Mouse (Mus musculus) 3T3-L1 (cell line): ENCODE measurements around the gene Mcf2l.

Source experiments
- DNase-seq: peaks from one replicate; pipeline ENCODE4 v3.0.0-alpha.2; 2015; ENCODE audit warnings: low read depth, low spot score

Mcf2l gene

DNA sequence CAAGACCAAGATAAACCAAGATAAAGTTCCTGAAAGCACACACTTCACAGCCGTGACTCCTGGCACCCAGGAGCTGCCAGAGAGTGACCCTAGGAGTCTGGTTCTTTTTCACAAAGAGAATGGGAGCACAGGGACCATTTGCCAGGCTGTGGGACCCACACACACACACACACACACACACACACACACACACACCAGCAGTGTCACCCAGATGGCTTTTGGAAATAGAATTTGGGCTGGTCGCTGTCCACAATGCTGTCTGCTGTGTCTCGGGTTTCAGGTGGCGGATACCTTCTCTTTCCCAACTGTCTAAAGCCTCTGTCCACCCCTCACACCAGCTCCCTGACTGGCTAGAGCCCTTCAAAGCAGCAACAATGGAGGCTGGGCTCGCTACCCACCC is 120.9 kb downstream of the Mcf2l start:
- DNase-seq, result no peak

DNA sequence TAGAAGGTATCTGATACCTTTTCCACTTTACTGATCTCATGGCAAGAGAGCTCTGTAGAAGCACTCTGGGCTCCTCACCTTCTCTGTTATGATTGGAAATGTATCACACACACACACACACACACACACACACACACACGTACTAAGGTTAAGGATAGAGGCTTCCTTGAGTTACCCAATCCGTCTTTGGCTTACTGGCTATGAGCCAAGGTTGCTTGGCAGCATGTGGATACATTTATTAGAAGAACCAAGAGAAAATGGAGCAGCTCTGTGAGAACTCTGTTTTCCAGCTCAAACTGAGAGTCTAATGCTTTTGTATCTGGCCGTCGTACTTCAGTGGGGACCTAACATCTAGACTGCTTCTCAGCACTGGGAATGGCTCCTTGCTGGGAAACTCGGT is 121.9 kb downstream of the Mcf2l start:
- DNase-seq, result peak; percentile 77

DNA sequence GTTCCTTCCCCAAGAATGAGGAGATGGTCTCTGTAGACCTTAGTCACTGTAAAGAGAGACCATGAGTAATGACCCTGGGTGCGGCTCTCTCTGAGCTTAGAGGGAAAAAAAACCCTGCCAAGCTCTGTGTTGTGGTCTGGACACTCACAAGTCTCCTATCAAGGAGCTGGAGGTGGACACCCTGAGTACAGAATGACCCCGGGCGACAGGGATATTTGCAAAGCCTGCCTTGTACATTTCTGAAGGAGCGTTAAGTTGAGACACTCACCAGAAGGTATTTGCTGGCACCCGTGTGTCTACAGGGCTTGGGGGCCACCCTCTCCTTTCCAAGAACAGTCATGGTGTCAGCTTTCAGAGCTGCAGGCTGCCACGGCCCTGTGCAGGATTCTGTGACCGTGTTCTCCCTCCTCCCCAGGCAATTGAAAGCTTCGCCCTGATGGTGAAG is 123.2 kb downstream of the Mcf2l start:
- DNase-seq, result peak; percentile 98

- no peak for DNase-seq
Measured at GRCm38 (mm10) chr8:12998331-12998730, 124.7 kb downstream of the Mcf2l start.

DNA sequence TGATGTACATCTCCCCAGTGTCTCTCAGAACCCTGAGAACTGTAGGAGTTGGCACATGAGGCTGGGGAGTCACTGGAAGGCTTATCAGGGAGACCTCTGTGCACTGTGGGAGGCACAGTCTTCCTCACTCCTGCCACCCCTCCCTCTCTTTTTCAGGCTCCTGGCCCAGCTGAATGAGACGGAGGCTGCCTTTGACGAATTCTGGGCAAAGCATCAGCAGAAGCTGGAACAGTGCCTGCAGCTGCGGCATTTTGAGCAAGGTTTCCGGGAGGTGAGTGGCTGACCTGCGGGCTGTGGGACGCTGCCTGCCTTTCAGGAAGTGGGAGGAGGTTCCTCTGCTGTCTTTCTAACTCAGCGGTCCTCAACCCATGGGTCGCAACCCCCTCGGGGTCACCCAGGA is 126.2 kb downstream of the Mcf2l start:
- no peak for DNase-seq

DNA sequence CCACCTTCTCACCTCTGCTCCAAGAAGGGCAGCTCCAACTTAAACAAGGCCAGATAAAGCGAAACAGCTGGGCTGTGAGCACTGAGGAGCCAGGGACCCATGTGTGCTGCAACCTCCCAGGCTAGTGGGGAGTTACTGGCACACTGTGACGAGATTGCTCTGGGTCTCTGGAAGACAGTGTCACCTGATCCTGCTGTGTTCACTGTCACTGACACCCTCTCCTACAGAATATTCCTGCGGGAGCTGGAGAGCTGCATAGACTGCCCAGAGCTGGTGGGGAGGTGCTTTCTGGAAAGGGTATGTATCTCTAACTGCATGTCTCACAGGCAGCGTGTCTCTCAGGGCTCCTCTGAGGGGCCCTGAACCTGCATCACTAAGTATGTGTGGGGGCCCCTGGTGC is 133.9 kb downstream of the Mcf2l start:
- DNase-seq, result no peak

DNA sequence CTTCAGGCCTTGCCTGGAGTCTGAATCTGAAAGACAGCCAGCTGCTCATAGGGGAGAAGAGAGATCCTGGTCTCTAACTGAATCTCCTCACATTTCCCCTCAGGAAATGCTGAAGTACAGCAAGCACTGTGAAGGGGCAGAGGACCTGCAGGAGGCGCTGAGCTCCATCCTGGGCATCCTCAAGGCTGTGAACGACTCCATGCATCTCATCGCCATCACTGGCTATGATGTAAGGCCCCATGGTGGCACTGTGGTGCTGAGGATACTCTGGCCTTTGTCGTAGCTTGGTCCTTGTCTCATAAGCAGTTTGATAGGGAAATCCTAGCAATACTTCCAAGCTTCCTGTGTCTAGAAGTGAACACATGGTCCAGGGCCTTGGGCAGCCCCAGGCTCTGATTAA is 136.7 kb downstream of the Mcf2l start:
- no peak for DNase-seq

DNA sequence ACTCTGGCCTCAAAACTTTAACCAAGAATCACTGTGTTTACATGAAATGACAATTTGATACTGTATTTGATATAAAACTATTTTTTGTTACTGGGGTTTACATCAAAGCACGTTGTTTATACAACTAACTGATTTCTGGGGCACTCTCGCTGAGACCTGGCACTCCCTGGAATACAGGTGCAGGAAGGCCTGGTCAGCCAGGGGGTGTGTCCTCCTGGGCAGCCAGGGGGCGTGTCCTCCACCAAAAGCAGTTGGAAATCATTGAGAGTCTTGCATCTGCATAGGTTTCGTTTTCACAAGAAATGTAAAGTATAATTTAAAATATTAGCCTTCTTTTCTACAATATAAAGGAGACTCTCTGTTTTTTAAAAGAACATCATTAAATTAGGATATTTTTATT is 146.0 kb downstream of the Mcf2l start:
- DNase-seq, result no peak

DNA sequence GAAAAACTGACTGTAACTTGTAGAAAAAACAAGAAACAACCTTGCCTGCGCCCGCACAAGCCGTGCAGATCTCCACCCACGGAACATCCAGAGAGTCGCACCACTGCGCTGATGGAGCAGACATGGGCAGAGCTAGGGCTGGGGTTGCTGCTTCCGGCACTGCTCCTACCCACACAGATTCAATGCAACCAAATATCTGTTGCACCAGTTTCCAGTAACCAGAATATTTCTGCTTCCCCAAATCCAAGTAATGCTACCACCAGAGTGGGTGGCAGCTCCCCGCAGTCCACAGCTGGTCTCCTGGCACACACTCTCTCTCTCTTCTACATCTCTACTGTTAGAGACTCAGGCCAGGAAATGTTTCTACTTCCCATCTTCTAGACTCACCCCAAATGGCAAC is 148.2 kb downstream of the Mcf2l start:
- no peak for DNase-seq

- no peak for DNase-seq
Measured at GRCm38 (mm10) chr8:13025487-13026224, 152.1 kb downstream of the Mcf2l start, which contains the start of gene F7. Gene F7 (plus strand): TSS chr8:13026034.

- DNase-seq, result no peak
Measured at GRCm38 (mm10) chr8:13027615-13028014, 154.0 kb downstream of the Mcf2l start.

- no peak for DNase-seq
Measured at GRCm38 (mm10) chr8:13028482-13028881, 154.9 kb downstream of the Mcf2l start.

DNA sequence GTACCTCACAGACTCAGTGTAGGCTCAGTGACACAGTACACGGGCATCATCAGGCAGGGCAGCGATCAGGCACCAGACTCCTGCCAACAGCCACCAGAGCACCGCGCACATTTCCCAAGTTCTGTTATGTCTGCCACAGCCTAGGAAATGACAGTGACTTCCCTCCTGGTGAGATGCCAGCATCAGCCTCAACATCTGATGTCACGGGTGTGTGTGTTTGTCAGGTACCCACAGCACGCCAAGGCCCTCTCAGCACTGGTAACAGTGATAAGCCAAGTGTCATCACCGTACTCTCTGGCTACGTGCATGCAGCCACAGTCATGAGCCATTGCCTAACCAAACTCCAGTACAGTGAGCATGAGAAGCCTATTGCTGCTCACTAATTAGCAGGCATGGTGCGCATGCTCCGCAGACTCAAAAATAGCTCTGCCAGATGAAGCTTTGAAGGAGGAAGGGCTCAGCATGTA is 162.8 kb downstream of the Mcf2l start:
- no peak for DNase-seq

- DNase-seq, result no peak
Measured at GRCm38 (mm10) chr8:13037015-13037414, 163.4 kb downstream of the Mcf2l start, which contains the start of gene F10. Gene F10 (plus strand): TSS chr8:13037308.

GRCm38 (mm10) chr8:13037569-13037968 is 164.0 kb downstream of the Mcf2l start:
- DNase-seq, result no peak

DNA sequence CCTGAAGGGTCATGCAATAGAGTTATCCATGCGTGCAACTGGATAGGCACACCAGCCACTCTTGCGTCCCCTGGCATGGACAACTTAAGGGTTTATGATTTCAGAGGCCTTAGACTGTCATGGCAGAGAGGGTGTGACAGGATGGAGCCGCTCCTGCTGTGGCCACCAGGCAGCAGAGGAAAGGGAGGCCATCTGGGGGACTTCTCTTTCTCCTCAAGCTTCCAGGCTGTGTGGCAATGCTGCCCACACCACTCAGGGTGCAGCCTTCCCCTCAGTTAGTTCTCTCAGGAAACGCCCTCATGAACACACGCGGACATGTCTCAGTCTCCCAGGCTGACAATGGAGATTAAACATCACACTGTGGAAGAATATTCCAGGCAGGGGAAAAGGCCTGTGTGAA is 165.4 kb downstream of the Mcf2l start:
- DNase-seq, result no peak

- no peak for DNase-seq
Measured at GRCm38 (mm10) chr8:13041459-13041858, 167.9 kb downstream of the Mcf2l start.

- no peak for DNase-seq
Measured at GRCm38 (mm10) chr8:13047652-13048051, 174.0 kb downstream of the Mcf2l start.

- no peak for DNase-seq
Measured at GRCm38 (mm10) chr8:13050550-13050949, 176.9 kb downstream of the Mcf2l start.

DNA sequence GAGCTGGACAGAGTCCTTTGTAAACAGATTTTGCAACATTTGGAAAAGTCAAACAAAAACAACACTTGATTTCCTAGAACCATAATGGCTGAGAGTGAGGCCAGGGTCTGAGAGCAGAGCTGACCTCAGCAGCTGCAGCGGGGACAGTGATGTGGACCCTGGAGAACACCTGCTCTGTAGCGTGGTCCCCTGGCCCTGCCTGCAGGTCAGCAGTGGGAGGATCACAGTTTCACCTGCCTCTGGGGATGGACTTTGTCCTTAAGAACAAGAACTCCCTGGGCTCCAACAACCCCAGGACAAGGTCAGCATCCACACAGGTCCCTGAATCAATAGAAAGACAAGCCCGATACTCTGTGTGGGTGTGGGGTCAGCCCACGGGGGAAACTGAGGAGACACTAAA is 183.7 kb downstream of the Mcf2l start:
- no peak for DNase-seq

DNA sequence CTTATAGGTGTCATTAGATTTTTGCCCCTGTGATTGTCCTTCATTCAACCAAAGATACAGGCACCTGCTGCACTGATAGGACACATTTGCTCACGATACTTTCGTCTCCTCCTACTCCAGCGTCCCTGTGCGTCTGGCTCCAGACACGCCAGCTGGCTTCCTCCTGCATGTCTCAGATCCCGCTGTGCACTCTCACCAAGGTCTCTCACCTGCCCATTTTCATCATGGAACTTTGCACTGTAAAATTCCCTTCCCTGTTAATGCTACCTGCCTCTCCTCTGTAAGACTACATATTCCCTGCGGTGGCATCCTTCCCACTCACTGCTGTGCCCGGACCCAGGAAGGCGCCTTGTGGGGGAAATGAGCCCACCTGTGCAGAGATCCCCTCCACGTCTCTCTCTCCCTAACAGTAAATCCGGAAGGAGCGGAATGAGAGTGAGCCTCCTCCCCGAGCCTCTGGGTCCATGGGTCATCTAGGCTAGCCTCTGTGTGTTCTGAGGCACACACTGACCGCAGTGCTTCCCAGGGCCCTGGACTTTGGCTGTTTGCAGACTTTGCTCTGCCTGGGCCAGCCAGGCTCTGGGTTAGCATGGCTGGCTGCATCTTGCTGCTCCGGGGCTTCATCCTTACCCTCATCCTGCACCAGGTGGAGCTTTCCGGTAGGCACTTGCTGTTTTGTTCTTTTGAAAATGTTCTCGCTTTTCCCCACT is 187.0 kb downstream of the Mcf2l start, which contains the start of gene Proz:
Proz (plus strand) TSS at position 474 of the 710 bp plus-strand sequence.
- DNase-seq, result no peak

DNA sequence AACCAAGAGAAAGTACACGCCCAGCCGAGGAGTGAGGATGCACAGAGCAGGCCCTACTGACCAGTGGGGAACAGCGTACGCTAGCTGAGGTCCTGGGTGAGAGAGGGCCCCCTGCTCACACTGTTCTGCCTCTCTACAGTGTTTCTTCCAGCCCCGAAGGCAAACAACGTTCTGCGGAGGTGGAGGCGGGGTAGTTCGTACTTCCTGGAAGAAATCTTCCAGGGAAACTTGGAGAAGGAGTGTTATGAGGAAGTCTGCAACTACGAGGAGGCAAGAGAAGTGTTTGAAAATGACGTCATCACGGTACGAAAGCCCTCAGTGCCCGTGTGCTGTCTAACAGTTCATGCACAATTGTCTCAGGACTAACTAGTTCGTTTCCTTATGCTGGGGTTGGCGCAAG is 189.5 kb downstream of the Mcf2l start:
- no peak for DNase-seq
